Mouse (Mus musculus) erythroblast, embryonic 14.5 days (primary cell): ENCODE results near the gene Methig1.

Experiments used
- GATA1 ChIP-seq: IDR thresholded peaks from 2 replicates; pipeline ENCODE4 v1.6.1; 2012; ENCODE audit warnings: low read length, inconsistent platforms, mixed read lengths
- TAL1 ChIP-seq: IDR thresholded peaks from 3 replicates; pipeline ENCODE4 v1.6.1; 2012; ENCODE audit warnings: low read length, inconsistent platforms, mixed read lengths

DNA sequence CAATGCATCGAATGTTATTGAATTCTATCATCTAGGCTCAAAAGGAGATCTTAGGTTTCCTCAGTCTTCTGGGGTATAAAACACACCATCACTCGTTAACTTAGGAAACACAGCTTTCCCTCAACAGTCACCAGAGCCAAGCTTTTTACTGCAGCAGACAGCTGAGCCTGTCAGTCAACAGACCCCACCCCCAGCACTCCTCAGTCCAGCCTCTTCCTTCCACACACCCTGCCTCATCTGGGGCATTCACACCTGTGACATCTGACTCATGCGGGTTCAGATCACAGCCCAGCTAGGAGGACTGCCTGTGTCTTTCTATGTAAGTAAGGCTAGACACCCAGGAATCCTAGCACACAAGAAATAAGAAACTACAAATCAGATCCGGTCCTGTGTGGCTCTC is 61.1 kb downstream of the Methig1 start:
- no peak for TF ChIP-seq TAL1
- TF ChIP-seq GATA1 = no peak
